Mouse (Mus musculus): ENCODE measurements around the gene Ahcyl2. TPM values are rescaled to one million over a fixed set of nuclear protein-coding genes. Genes with fewer than 3 reads are reported as not detected.
A peak's percentile ranks its signal among the peaks of the same experiment; 100 is the strongest.

The Ahcyl2 gene
- polyA plus RNA-seq, 1 experiment = 32.6 TPM

DNA sequence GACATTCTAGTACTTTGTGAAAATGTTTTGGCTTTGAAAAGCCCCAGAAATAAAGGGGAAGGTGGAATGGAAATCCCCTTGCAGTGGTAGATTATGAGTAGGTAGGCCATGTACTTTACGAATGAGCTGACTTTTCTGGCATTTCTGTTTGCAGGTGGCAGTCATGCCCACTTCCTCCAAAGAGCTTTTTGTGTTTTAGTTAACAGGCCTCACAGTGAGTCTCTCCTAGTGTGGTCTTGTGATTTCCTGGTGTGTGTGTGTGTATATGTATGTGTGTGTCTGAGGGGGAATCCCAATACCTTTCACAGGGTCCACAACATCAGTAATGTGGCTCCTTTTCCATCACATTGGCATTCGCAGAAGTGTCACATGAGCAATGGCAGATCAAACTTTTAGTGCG is 70.7 kb downstream of the Ahcyl2 start:
- no peak for TF ChIP-seq CTCF (IDR thresholded peaks at IDR 0.05; ENCODE audit: borderline replicate concordance, extremely low read depth, insufficient read depth, insufficient read length)
- TF ChIP-seq POLR2A (IDR thresholded peaks at IDR 0.05; ENCODE audit: borderline replicate concordance, extremely low read depth, insufficient read depth, insufficient read length, poor library complexity, severe bottlenecking) = no peak
- no peak for DNase-seq (ENCODE audit: low read depth)

DNA sequence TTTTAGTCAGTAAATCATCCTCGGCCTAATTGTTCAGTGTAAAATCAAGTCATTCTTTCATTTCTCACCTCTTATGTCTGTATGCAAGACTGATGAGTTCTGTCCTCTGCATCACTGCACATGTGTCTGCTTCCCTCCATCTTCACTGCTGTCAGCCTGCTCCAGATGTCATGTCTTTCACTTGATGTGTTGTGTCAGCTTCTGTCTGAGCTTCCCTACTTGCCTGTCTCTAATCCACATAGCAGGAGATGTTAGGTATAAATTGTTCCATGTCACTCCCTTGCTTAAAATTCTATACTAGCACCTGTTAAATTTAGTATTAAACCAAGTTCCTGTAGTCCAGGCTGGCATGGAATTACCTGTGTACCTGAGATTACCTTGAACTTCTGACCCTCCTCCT is 72.2 kb downstream of the Ahcyl2 start:
- TF ChIP-seq CTCF (IDR thresholded peaks at IDR 0.05; ENCODE audit: borderline replicate concordance, extremely low read depth, insufficient read depth, insufficient read length) (no peak), POLR2A (IDR thresholded peaks at IDR 0.05; ENCODE audit: borderline replicate concordance, extremely low read depth, insufficient read depth, insufficient read length, poor library complexity, severe bottlenecking) (no peak)
- no peak for DNase-seq (ENCODE audit: low read depth)

DNA sequence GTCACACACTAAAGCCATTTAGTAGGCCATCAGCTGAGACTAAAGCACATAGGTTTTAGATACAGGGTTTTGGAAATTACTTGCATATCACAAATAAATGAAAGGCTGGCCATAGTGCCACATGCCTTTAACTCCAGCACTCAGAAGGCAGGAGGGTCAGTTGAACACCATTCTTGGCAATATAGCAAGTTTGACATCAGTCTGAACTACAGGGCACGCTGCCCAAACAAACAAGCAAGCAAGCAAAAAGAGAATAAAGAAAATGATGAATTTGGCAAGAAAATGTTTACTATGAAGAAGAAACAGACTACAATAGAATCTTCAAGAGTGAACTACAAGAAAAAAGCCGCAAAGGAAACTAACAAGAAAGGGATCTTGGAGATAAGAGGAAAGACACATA is 73.7 kb downstream of the Ahcyl2 start:
- DNase-seq (ENCODE audit: low read depth) = no peak
- no peak for TF ChIP-seq POLR2A (IDR thresholded peaks at IDR 0.05; ENCODE audit: borderline replicate concordance, extremely low read depth, insufficient read depth, insufficient read length, poor library complexity, severe bottlenecking)
- no peak for TF ChIP-seq CTCF (IDR thresholded peaks at IDR 0.05; ENCODE audit: borderline replicate concordance, extremely low read depth, insufficient read depth, insufficient read length)

DNA sequence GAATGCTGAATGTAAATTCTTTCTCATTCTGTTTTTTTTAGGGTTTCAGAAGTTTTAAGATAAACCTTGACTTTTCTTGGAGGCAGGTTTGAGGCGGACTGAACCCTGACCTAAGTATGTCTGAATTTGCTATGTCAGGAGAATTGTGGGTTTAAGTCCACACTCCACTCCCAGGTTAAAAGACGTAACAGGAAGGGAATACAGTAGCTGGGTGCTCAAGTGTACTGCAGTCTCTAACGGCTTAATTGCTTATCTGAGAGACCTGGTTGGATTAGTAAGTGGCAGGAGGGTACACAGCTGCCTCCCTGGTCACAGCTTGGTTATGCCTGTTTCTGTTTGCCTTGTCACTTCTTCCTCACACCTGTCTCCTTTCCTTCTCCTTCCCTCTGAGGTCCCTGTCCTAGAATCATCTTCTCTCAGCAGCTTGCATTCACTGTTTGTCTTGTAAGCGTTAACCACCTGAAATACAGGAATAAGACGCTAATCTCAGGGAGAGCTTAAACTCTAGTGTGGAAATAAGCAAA is 79.9 kb downstream of the Ahcyl2 start:
- TF ChIP-seq POLR2A (IDR thresholded peaks at IDR 0.05; ENCODE audit: borderline replicate concordance, extremely low read depth, insufficient read depth, insufficient read length, poor library complexity, severe bottlenecking) (no peak), CTCF (IDR thresholded peaks at IDR 0.05; ENCODE audit: borderline replicate concordance, extremely low read depth, insufficient read depth, insufficient read length) (no peak)
- DNase-seq (ENCODE audit: low read depth) = no peak

DNA sequence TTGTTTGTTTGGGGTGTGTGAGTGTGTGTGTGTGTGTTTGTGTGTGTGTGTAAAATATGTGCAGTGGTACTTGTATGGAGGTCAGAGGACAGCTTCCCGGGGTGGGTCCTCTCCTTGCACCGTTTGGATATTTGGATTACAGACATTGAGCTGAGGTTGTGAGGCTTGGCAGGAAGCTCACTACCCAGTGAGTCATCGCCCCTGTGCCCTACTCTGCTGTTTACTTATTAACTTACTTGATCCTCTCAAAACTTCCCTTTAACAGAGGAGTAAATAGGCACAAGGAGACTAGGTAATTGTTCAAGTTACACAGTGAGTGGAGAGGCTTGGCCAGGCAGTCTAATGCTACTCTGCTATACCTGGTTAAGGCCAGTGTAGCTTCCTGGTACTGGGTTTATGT is 81.0 kb downstream of the Ahcyl2 start:
- DNase-seq (ENCODE audit: low read depth) = no peak
- TF ChIP-seq CTCF (IDR thresholded peaks at IDR 0.05; ENCODE audit: borderline replicate concordance, extremely low read depth, insufficient read depth, insufficient read length) (no peak), POLR2A (IDR thresholded peaks at IDR 0.05; ENCODE audit: borderline replicate concordance, extremely low read depth, insufficient read depth, insufficient read length, poor library complexity, severe bottlenecking) (no peak)

DNA sequence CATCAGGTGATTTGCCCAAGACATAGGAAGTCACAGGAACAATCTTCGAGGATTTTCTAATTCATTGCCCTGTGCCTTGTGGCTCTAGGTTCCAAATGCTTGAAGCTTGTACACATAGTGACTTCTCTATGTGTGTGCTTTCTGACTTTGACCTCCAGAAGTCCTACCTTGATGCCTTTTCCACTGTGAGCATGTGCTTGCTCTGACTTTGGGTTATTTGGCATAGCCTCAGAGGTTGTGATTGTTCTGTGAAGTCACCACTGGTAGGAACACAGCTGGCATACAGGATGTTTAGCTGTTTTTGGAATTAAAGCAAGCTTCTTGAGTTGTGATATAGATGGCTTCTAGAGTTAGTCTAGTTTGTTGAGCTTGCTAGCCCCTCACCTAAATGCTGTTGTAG is 82.3 kb downstream of the Ahcyl2 start:
- TF ChIP-seq POLR2A (IDR thresholded peaks at IDR 0.05; ENCODE audit: borderline replicate concordance, extremely low read depth, insufficient read depth, insufficient read length, poor library complexity, severe bottlenecking) (no peak), CTCF (IDR thresholded peaks at IDR 0.05; ENCODE audit: borderline replicate concordance, extremely low read depth, insufficient read depth, insufficient read length) (no peak)
- no peak for DNase-seq (ENCODE audit: low read depth)

DNA sequence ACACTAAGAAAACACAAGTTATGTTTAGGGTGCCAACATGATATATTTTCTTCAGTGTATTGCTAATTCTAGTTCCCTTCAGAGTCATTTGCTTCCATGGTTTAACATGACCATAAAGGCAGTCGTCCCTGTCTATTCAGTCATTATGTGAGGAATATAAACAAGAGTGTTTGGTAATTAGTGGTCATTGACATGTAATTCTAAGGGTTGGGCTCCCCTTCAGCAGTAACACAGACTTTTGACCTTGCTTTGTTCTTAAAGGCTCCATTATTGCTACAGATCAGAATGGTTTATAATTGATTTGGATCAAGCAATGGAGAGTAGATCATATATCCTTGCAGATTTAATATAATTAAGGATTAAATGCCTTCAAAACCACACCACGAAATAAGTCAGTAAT is 82.9 kb downstream of the Ahcyl2 start:
- no peak for DNase-seq (ENCODE audit: low read depth)
- TF ChIP-seq POLR2A (IDR thresholded peaks at IDR 0.05; ENCODE audit: borderline replicate concordance, extremely low read depth, insufficient read depth, insufficient read length, poor library complexity, severe bottlenecking) (no peak), CTCF (IDR thresholded peaks at IDR 0.05; ENCODE audit: borderline replicate concordance, extremely low read depth, insufficient read depth, insufficient read length) (no peak)

DNA sequence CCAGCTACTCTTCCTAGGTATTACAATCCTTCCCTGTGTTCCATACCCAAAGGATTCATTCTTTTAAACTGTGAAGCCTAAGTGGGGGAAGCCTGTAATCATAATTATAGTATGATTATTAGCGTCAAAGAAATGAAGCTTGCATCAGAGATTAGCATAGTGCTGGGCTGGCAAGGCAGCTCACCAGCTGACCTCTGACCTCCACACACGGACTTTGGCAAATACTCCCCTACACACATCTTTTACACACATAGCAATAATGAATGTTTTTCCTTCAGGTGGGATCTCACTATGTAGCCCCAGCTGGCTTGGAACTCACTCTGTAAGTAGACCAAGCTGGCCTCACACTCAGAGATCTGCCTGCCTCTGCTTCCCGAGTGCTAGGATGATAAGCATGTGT is 84.1 kb downstream of the Ahcyl2 start:
- TF ChIP-seq CTCF (IDR thresholded peaks at IDR 0.05; ENCODE audit: borderline replicate concordance, extremely low read depth, insufficient read depth, insufficient read length) (no peak), POLR2A (IDR thresholded peaks at IDR 0.05; ENCODE audit: borderline replicate concordance, extremely low read depth, insufficient read depth, insufficient read length, poor library complexity, severe bottlenecking) (no peak)
- no peak for DNase-seq (ENCODE audit: low read depth)

DNA sequence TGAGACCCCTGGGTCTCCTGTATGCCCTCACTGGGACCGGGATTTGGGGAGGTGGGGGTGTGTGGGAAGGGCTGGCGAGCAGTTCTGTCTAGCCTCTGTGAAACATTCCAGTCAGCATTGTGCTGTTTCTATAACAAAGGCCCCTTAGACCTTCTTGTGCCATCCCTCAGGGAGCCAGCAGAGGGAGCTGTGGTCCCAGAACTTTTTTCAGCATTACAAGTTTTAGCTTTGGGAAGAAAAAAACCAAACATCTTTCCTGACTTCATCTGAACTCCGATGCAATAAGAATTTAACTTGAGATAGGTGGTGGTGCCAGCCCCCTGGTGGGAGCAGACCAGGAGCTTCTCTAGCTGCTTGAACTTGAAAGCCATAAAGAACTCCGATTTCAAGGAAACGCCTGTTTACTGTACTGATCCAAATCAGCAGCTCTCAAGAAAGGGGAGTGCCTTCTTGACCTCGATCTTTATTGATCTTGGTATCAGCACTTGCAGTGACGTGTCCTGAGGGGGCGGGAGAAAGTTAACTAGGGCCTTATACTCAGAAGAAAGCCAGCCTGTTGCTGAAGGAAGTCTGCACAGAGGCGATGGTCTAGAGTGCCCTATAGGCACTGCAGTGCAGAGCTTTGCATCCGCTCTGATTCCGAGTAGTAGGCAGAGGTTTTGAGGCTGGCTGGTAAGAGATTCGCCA is 85.5 kb downstream of the Ahcyl2 start:
- DNase-seq (ENCODE audit: low read depth) = peak; percentile 86
- TF ChIP-seq POLR2A (IDR thresholded peaks at IDR 0.05; ENCODE audit: borderline replicate concordance, extremely low read depth, insufficient read depth, insufficient read length, poor library complexity, severe bottlenecking) (no peak), CTCF (IDR thresholded peaks at IDR 0.05; ENCODE audit: borderline replicate concordance, extremely low read depth, insufficient read depth, insufficient read length) (peak; percentile 87; the same call in 1 of the 2 replicates)

DNA sequence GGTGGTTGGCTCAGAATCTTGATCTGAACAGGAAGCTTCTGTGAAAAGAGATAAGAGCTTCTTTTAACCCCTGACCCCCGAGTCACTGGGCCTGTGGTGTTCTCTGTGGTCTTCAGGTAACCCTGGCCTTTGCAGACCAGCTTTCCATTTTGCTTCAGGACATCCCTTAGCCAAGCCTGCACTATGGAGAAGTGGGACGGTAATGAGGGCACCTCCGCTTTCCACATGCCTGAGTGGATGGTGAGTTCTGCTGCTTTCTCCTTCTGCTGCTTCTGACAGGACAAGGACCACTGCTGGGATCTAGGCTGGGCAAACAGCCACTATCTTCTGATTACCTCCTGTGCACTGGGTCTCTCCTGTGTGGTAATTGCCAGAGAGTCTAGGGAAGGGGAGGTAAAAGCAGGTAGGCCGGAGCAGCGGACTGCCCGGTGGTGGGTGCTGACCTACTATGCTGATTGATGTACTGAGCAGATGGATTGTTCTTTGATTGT is 86.1 kb downstream of the Ahcyl2 start:
- DNase-seq (ENCODE audit: low read depth) = no peak
- no peak for TF ChIP-seq POLR2A (IDR thresholded peaks at IDR 0.05; ENCODE audit: borderline replicate concordance, extremely low read depth, insufficient read depth, insufficient read length, poor library complexity, severe bottlenecking)
- TF ChIP-seq CTCF (IDR thresholded peaks at IDR 0.05; ENCODE audit: borderline replicate concordance, extremely low read depth, insufficient read depth, insufficient read length) = no peak

DNA sequence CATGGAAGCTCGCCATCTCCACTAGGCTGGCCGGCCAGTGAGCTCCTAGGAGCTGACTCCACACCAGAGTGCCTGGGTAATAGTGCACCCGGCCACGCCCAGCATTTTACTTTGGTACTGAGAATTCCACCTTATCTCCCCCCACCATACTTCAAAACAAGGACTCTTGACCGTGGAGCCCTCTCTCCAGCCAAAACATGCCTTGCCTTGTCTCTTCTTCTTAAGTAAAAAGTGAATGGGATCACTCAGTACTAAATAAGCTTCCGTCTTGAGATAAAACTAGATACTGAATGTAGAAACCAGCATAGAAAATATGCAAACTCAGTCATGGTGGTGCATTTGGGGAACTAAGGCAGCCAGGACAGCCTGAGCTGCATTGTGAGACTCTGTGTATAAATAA is 90.8 kb downstream of the Ahcyl2 start:
- TF ChIP-seq CTCF (IDR thresholded peaks at IDR 0.05; ENCODE audit: borderline replicate concordance, extremely low read depth, insufficient read depth, insufficient read length) (no peak), POLR2A (IDR thresholded peaks at IDR 0.05; ENCODE audit: borderline replicate concordance, extremely low read depth, insufficient read depth, insufficient read length, poor library complexity, severe bottlenecking) (no peak)
- no peak for DNase-seq (ENCODE audit: low read depth)

DNA sequence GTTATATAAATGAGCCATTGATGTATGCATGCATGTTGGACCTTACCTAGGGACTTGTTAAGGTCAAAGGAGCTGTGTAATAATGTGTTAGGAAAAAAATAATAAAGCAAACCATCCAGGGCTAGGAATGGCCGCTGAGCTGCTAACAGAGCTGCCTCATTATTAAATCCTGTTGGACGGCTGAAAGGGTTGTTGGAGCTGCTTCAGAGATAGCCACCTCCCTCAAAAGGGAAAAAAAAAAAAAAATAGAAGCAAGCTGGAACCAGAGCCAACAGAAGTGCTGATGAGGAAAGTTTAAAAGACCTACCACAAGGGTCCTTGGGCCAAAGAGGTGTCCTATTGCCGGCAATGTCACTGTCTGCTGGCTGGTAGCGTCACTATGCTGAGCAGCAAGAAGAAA is 91.5 kb downstream of the Ahcyl2 start:
- DNase-seq (ENCODE audit: low read depth) = peak; percentile 52
- TF ChIP-seq POLR2A (IDR thresholded peaks at IDR 0.05; ENCODE audit: borderline replicate concordance, extremely low read depth, insufficient read depth, insufficient read length, poor library complexity, severe bottlenecking) (no peak), CTCF (IDR thresholded peaks at IDR 0.05; ENCODE audit: borderline replicate concordance, extremely low read depth, insufficient read depth, insufficient read length) (no peak)
